Mouse (Mus musculus): ENCODE data around the gene Gadl1.

DNA sequence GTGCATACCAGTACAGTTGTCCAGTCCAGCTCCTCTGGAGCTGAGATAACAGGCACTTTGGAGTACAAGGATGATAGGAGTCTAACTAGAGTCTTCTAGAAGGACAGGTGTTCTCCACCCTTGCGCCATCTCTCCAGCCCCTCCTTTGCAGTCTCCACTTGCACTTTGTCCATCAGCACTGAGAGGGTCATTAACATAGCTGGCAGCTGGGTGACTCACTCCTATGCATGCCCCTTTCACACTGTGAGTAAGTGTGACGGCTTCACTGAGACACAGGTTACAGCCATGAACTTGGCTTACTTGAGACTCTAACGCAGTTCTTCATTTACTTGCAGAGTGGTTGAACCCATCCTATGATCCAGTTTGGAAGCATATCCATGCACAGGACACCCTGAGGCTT lies 10.5 kb downstream of the Gadl1 start:
- TF ChIP-seq MYOD1 (IDR thresholded peaks at IDR 0.05; ENCODE audit: control insufficient read depth in 1 of 3, insufficient read length in 2 of 3, low read depth in 2 of 3) (no peak), TCF12 (IDR thresholded peaks at IDR 0.05; ENCODE audit: insufficient read depth, poor library complexity, severe bottlenecking) (no peak), POLR2A (IDR thresholded peaks at IDR 0.05; ENCODE audit: insufficient read length, low read depth) (no peak), E2F4 (IDR thresholded peaks at IDR 0.05; ENCODE audit: insufficient read depth) (no peak), REST (IDR thresholded peaks at IDR 0.05; ENCODE audit: insufficient read depth, insufficient read length) (no peak), POLR2AphosphoS2 (IDR thresholded peaks at IDR 0.05; ENCODE audit: insufficient read length, low read depth) (no peak), CEBPB (IDR thresholded peaks at IDR 0.05; ENCODE audit: insufficient read depth, poor library complexity, severe bottlenecking) (no peak), TCF3 (IDR thresholded peaks at IDR 0.05; ENCODE audit: insufficient read length, low read depth) (no peak)
